Mouse (Mus musculus) embryonic facial prominence, embryonic 15.5 days (tissue): ENCODE measurements around the gene Kmt5b. TPM values are rescaled to one million over a fixed set of nuclear protein-coding genes. Genes with fewer than 3 reads are reported as not detected.
A peak's percentile ranks its signal among the peaks of the same experiment; 100 is the strongest.

Source experiments
- ATAC-seq: fragments of 200-750 bp; cut with Nextera tagmentation; 2 replicates; pipeline ENCODE4 v1.8.0; 2017; ENCODE audit warnings: low read depth, moderate TSS enrichment; ENCODE audit not compliant: insufficient number of reproducible peaks, low FRiP score, low TSS enrichment
- H3K27ac ChIP-seq: fragments of 300-500 bp; sonication (generic); replicated peaks from 2 replicates; pipeline ENCODE4 v1.5.1; 2015; ENCODE audit warnings: mild to moderate bottlenecking, inconsistent platforms
- H3K27me3 ChIP-seq: fragments of 300-500 bp; sonication (generic); 2 replicates; pipeline ENCODE4 v1.6.1; 2015; ENCODE audit warnings: inconsistent platforms
- H3K36me3 ChIP-seq: fragments of 300-500 bp; sonication (generic); 2 replicates; pipeline ENCODE4 v1.6.1; 2015; ENCODE audit warnings: mild to moderate bottlenecking, inconsistent platforms
- H3K4me1 ChIP-seq: fragments of 300-500 bp; sonication (generic); 2 replicates; pipeline ENCODE4 v1.6.1; 2015; ENCODE audit warnings: inconsistent platforms
- H3K4me2 ChIP-seq: fragments of 300-500 bp; sonication (generic); replicated peaks from 2 replicates; pipeline ENCODE4 v1.6.1; 2015; ENCODE audit warnings: mild to moderate bottlenecking, inconsistent platforms
- H3K4me3 ChIP-seq: fragments of 300-500 bp; sonication (generic); replicated peaks from 2 replicates; pipeline ENCODE4 v1.5.1; 2015; ENCODE audit warnings: mild to moderate bottlenecking, inconsistent platforms
- H3K9ac ChIP-seq: fragments of 300-500 bp; sonication (generic); 2 replicates; pipeline ENCODE4 v1.6.1; 2015; ENCODE audit warnings: inconsistent platforms
- H3K9me3 ChIP-seq: fragments of 300-500 bp; sonication (generic); replicated peaks from 2 replicates; pipeline ENCODE4 v1.6.1; 2016; ENCODE audit warnings: inconsistent platforms
- WGBS: fragments of 180-500 bp; shearing (Covaris S2); methylation state at CpG from one replicate; pipeline ENCODE4 v1.1.7; 2015; 5-methylcytosine and 5-hydroxymethylcytosine counted together
- polyA plus RNA-seq: library from polyadenylated mRNA; unstranded; fragments of >200 nt; fragmentation: Nextera tagmentation; extraction: Ambion mirVana; gene quantifications from 2 replicates; pipeline ENCODE4 v1.2.1, GENCODE M21; 2015

The Kmt5b gene
- polyA plus RNA-seq, 1 experiment from 2014 or later = 24.7 TPM

GRCm38 (mm10) chr19:3831716-3832115 is 64.5 kb downstream of the Kmt5b start:
- no peaks in the 10 kb centered on the region for H3K36me3 ChIP-seq
- ATAC-seq = no peak
- WGBS = 76% methylated on average over 8 of the region's 8 CpGs

GRCm38 (mm10) chr19:3832851-3833353 is 65.7 kb downstream of the Kmt5b start:
- H3K27ac ChIP-seq = no peak overlapping the region
- no peak overlapping the region for H3K4me3 ChIP-seq
- 55% methylated on average over 4 of the region's 4 CpGs for WGBS
- H3K27me3 ChIP-seq = no peaks in the 10 kb centered on the region
- H3K9ac ChIP-seq = no peak overlapping the region
- no peak overlapping the region for H3K4me2 ChIP-seq
- H3K36me3 ChIP-seq = no peaks in the 10 kb centered on the region
- no peaks in the 10 kb centered on the region for H3K9me3 ChIP-seq
- ATAC-seq = no peak
- H3K4me1 ChIP-seq = no peaks in the 10 kb centered on the region

More at GRCm38 (mm10) chr19:3831716-3832115, 64.5 kb downstream of the Kmt5b start:
- no peak overlapping the region for H3K4me3 ChIP-seq
- no peaks in the 10 kb centered on the region for H3K4me1 ChIP-seq
- H3K27me3 ChIP-seq = no peaks in the 10 kb centered on the region
- no peak overlapping the region for H3K27ac ChIP-seq
- no peaks in the 10 kb centered on the region for H3K9me3 ChIP-seq
- no peak overlapping the region for H3K4me2 ChIP-seq
- no peak overlapping the region for H3K9ac ChIP-seq

DNA sequence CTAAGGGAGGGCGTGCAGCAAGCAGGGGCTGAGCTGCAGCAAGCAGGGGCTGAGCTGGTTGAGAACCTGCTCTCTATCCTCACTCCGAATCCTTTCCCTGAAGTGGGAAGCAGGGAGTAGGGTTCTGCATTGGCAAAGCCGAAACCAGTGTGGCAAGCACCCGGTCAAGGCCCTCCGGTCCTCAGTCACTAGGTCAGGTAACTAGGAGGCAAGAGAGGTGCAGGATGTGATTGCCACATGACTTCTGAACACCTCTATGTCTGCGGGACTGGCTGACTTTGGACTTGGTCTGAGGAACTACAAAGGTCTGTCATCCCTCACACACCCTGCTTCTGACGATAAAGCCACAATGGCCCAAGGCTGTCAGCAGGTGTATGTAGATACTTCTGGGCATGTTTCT is 67.1 kb downstream of the Kmt5b start:
- no peaks in the 10 kb centered on the region for H3K27me3 ChIP-seq
- H3K4me3 ChIP-seq = no peak overlapping the region
- H3K9ac ChIP-seq = no peak overlapping the region
- no peak overlapping the region for H3K4me2 ChIP-seq
- H3K9me3 ChIP-seq = no peaks in the 10 kb centered on the region
- no peak for ATAC-seq
- WGBS = 88% methylated on average over 7 of the region's 7 CpGs
- H3K27ac ChIP-seq = no peak overlapping the region
- H3K4me1 ChIP-seq = no peaks in the 10 kb centered on the region
- no peaks in the 10 kb centered on the region for H3K36me3 ChIP-seq

GRCm38 (mm10) chr19:3836791-3837190 is 69.6 kb downstream of the Kmt5b start:
- Histone ChIP-seq H3K9ac (no peak overlapping the region), H3K27ac (no peak overlapping the region), H3K4me3 (no peak overlapping the region), H3K27me3 (no peaks in the 10 kb centered on the region), H3K9me3 (no peaks in the 10 kb centered on the region), H3K4me2 (no peak overlapping the region), H3K4me1 (no peaks in the 10 kb centered on the region), H3K36me3 (no peaks in the 10 kb centered on the region)
- ATAC-seq = no peak
- WGBS = 89% methylated on average over 9 of the region's 9 CpGs

- no peak overlapping the region for H3K27ac ChIP-seq
- H3K36me3 ChIP-seq = no peaks in the 10 kb centered on the region
- H3K9ac ChIP-seq = no peak overlapping the region
- no peak for ATAC-seq
- no peaks in the 10 kb centered on the region for H3K9me3 ChIP-seq
- no peak overlapping the region for H3K4me2 ChIP-seq
- H3K27me3 ChIP-seq = no peaks in the 10 kb centered on the region
- H3K4me3 ChIP-seq = no peak overlapping the region
- no peaks in the 10 kb centered on the region for H3K4me1 ChIP-seq
- 58% methylated on average over 3 of the region's 3 CpGs for WGBS
Observed at GRCm38 (mm10) chr19:3838931-3839330, 71.7 kb downstream of the Kmt5b start.

DNA sequence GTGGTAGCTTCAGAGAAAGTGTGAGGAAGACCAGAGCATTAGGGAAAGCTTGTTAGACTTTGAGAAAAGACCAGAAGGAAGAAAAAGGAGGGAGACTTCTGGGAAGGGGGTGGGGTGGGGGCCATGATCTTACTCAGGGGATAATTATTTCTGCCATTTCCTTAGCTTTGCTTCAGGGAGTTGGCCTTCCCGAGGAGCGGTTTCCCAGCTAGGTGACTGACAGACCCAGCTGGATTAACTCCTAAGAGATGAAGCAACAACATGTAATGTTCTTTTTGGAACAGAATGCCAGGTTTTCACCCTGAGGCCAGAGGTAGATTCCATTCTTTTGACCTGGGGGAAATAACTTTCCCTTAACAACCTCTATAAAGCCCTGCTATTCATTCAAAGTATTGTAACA is 72.5 kb downstream of the Kmt5b start:
- WGBS = 20% methylated on average over 2 of the region's 2 CpGs
- Histone ChIP-seq H3K9ac (no peak overlapping the region), H3K4me1 (no peaks in the 10 kb centered on the region), H3K4me3 (no peak overlapping the region), H3K27me3 (no peaks in the 10 kb centered on the region), H3K36me3 (no peaks in the 10 kb centered on the region), H3K9me3 (no peaks in the 10 kb centered on the region), H3K27ac (peak overlapping the region; percentile 18; the same call in 1 of the 2 replicates), H3K4me2 (no peak overlapping the region)
- ATAC-seq = no peak

DNA sequence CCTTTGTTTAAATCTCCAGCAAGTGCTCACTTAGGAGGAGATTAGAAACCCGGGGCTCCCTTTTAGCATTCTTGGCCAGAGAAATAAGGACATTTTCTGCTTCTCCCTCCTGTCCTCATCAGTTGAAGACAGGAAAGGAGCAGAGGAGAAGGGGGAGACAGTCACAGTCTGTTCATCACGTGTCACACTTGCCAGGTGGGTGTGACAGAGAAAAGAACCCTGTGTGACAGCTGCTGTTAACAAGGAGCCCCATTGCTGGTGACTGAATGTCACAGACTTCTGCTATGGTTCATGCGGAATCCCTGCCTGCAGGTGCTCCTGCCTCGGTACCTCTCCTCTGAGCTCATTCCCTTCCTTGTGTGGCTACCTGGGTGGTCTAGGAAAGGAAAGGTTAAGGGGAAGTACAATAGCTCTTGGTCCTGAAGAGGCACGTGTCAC is 73.0 kb downstream of the Kmt5b start:
- Histone ChIP-seq H3K4me3 (no peak overlapping the region), H3K27ac (peak overlapping the region; percentile 18; the same call in 1 of the 2 replicates), H3K4me1 (no peaks in the 10 kb centered on the region), H3K9me3 (no peaks in the 10 kb centered on the region), H3K4me2 (no peak overlapping the region), H3K36me3 (no peaks in the 10 kb centered on the region), H3K9ac (no peak overlapping the region), H3K27me3 (no peaks in the 10 kb centered on the region)
- WGBS = 44% methylated on average over 5 of the region's 5 CpGs
- ATAC-seq = no peak

GRCm38 (mm10) chr19:3840685-3841084 is 73.5 kb downstream of the Kmt5b start:
- no peaks in the 10 kb centered on the region for H3K36me3 ChIP-seq
- H3K9ac ChIP-seq = no peak overlapping the region
- no peaks in the 10 kb centered on the region for H3K27me3 ChIP-seq
- ATAC-seq = no peak
- H3K4me1 ChIP-seq = no peaks in the 10 kb centered on the region
- no peak overlapping the region for H3K27ac ChIP-seq
- no peak overlapping the region for H3K4me3 ChIP-seq
- 77% methylated on average over 5 of the region's 5 CpGs for WGBS
- H3K9me3 ChIP-seq = no peaks in the 10 kb centered on the region
- H3K4me2 ChIP-seq = no peak overlapping the region

DNA sequence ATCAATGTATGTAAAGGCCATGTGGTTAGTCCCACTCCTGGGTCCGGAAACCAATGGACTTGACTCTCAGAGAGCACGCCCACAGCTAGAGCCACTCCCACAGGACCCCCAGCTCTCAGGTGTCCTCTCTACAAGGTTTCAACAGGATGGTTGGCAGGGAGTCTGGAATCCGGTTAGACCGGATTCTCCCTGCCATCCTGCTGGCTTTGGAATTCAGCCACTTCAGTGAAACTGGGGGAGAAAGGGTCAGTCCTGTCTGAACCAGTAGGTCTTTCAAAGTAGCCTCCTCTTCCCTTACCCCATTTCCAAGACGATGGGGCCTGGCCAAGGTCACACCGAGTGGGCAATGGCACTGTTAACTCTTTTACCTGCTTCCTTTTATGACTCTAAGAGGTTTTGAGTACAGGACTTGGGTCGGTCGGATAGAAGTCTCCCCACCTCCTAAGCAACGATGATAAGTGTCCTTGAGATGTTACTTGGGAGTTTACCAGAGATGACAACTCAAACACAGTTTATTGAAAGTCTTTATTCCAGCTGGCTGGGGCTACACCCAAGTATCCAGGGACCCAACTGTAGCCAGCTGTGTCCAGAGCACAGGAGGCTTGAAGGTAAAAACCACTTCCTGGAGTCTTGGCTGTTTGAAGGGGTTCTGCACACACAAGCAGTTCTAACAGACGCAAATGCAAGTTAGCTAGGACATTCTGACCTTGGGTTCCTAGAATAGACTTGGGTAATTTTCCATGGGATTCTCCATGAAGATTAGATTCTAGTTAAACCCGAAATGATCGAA is 75.3 kb downstream of the Kmt5b start:
- Histone ChIP-seq H3K27me3 (no peaks in the 10 kb centered on the region), H3K9ac (no peak overlapping the region), H3K27ac (no peak overlapping the region), H3K4me2 (no peak overlapping the region), H3K4me3 (no peak overlapping the region), H3K4me1 (no peaks in the 10 kb centered on the region), H3K9me3 (no peaks in the 10 kb centered on the region), H3K36me3 (no peaks in the 10 kb centered on the region)
- peak; percentile 54; the same call in 1 of the 2 replicates for ATAC-seq
- WGBS = 41% methylated on average over 12 of the region's 12 CpGs

GRCm38 (mm10) chr19:3843629-3844028 is 76.4 kb downstream of the Kmt5b start:
- Histone ChIP-seq H3K4me1 (no peaks in the 10 kb centered on the region), H3K27me3 (no peaks in the 10 kb centered on the region), H3K27ac (no peak overlapping the region), H3K9ac (no peak overlapping the region), H3K4me3 (no peak overlapping the region), H3K9me3 (no peaks in the 10 kb centered on the region), H3K4me2 (no peak overlapping the region), H3K36me3 (no peaks in the 10 kb centered on the region)
- no peak for ATAC-seq
- 70% methylated on average over 2 of the region's 2 CpGs for whole genome bisulfite sequencing

- no peak overlapping the region for H3K4me3 ChIP-seq
- no peaks in the 10 kb centered on the region for H3K9me3 ChIP-seq
- H3K27ac ChIP-seq = no peak overlapping the region
- 90% methylated on average over 1 of the region's 1 CpGs for WGBS
- H3K4me2 ChIP-seq = no peak overlapping the region
- no peak overlapping the region for H3K9ac ChIP-seq
- H3K27me3 ChIP-seq = no peaks in the 10 kb centered on the region
- H3K36me3 ChIP-seq = no peaks in the 10 kb centered on the region
- H3K4me1 ChIP-seq = no peaks in the 10 kb centered on the region
- ATAC-seq = no peak
Observed at GRCm38 (mm10) chr19:3844836-3845235, 77.6 kb downstream of the Kmt5b start.

- no peaks in the 10 kb centered on the region for H3K36me3 ChIP-seq
- H3K27me3 ChIP-seq = no peaks in the 10 kb centered on the region
- no peak for ATAC-seq
- 86% methylated on average over 11 of the region's 11 CpGs for WGBS
- no peak overlapping the region for H3K9ac ChIP-seq
- no peak overlapping the region for H3K4me2 ChIP-seq
- H3K4me3 ChIP-seq = no peak overlapping the region
- H3K9me3 ChIP-seq = no peaks in the 10 kb centered on the region
- no peak overlapping the region for H3K27ac ChIP-seq
- H3K4me1 ChIP-seq = no peaks in the 10 kb centered on the region
Observed at GRCm38 (mm10) chr19:3845339-3845738, 78.1 kb downstream of the Kmt5b start.
